ENCODE assay signal across 9 mouse cellular contexts in the genomic region with DNA sequence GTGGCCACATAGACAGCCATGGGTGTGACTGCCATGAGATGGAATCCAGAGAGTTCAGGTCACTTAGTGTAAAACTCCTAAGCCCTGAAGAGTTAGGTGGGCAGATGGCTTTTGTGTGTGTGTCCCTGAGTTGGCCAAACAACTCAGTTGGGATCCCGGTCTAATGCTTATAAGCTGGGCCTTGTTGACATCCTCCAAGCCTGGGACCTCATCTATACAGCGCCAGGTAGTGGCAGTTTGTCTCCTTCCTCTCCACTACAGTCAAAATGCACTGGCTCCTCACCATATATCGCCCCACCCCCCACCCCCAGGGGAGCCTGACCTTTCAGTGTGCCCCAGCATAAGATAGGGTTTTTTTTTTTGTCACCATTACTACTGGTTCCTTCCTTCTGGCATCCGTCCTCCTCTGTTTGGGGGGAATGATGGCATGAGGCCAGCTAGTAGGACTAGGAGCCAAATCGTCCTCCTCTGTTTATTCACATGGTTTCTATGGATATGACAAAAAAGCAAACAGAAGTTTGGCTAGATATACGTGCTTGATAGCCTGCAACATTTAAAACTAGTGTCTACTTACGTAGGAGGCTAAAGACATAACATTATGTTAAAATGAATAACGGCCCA. TPM values are rescaled to one million over a fixed set of nuclear protein-coding genes. Genes with fewer than 3 reads are reported as not detected.
A peak's percentile ranks its signal among the peaks of the same experiment; 100 is the strongest.
DNase-seq lines count a peak whose midpoint lies in the region; ATAC-seq and TF ChIP-seq lines count a peak whose summit lies in the region.
"Had no signal": no experiment of that assay in that cellular context is flagged by ENCODE, and none has a peak within 500 bp of the region (broad histone marks: within the 10 kb centered on the region; RNA-seq: fewer than 3 reads in every experiment).

No protein-coding gene starts in this region.

- H3K4me3 ChIP-seq in heart, embryonic 12.5 days, result no peak overlapping the region
- no peak overlapping the region for H3K4me3 ChIP-seq in neural tube, embryonic 14.5 days (ENCODE audit: low read depth, low read length)
- H3K4me3 ChIP-seq in stomach, postnatal 0 days (ENCODE audit: low read depth, low read length), result no peak overlapping the region

- no peak for ATAC-seq in heart, embryonic 12.5 days (ENCODE audit: insufficient number of reproducible peaks, low FRiP score)
- ATAC-seq in neural tube, embryonic 14.5 days (ENCODE audit: low read depth), result no peak
- ATAC-seq in stomach, postnatal 0 days (ENCODE audit: low FRiP score, low TSS enrichment), result no peak

- peak; percentile 57 to 61 for DNase-seq in heart, adult 18-20 months
- no peak for DNase-seq in neural tube, embryonic 10.5 days (ENCODE audit: extremely low spot score, low spot score)
- peak; percentile 63 for DNase-seq in left cerebral cortex, postnatal 4 days
- peak; percentile 30 for DNase-seq in stomach, postnatal 0 days (ENCODE audit: low spot score)
- DNase-seq in gastrocnemius, adult 18-20 months (ENCODE audit: low spot score), result no peak
- DNase-seq in spleen, postnatal 10 days (ENCODE audit: low spot score in 2 of 2), result no peak

- no peaks in the 10 kb centered on the region for H3K36me3 ChIP-seq in heart, embryonic 12.5 days
- no peaks in the 10 kb centered on the region for H3K36me3 ChIP-seq in neural tube, embryonic 14.5 days (ENCODE audit: control insufficient read depth, insufficient read depth, low read length)
- no peaks in the 10 kb centered on the region for H3K36me3 ChIP-seq in stomach, postnatal 0 days (ENCODE audit: control insufficient read depth, insufficient read depth, low read length)

- 52% methylated on average over 8 of the region's 8 CpGs for WGBS in heart, embryonic 12.5 days
- 64% methylated on average over 8 of the region's 8 CpGs for WGBS in neural tube, embryonic 14.5 days
- WGBS in stomach, postnatal 0 days, result 23% methylated on average over 8 of the region's 8 CpGs

- TF ChIP-seq EP300 in stomach, postnatal 0 days (optimal IDR thresholded peaks at IDR 0.05), result no peak

- no peaks in the 10 kb centered on the region for H3K27me3 ChIP-seq in heart, embryonic 12.5 days (replicated peaks)
- H3K27me3 ChIP-seq in neural tube, embryonic 14.5 days (ENCODE audit: control insufficient read depth, insufficient read depth, low read length), result no peaks in the 10 kb centered on the region
- no peaks in the 10 kb centered on the region for H3K27me3 ChIP-seq in stomach, postnatal 0 days (ENCODE audit: control insufficient read depth, insufficient read depth, low read length)

- H3K4me1 ChIP-seq in heart, embryonic 12.5 days (replicated peaks), result peaks cover 48% of the 10 kb centered on the region
- H3K4me1 ChIP-seq in neural tube, embryonic 14.5 days (ENCODE audit: control insufficient read depth, insufficient read depth, low read length), result peaks cover 11% of the 10 kb centered on the region; the same call in 1 of the 2 replicates
- H3K4me1 ChIP-seq in stomach, postnatal 0 days (replicated peaks; ENCODE audit: control insufficient read depth, insufficient read depth), result peaks cover 24% of the 10 kb centered on the region

- H3K27ac ChIP-seq in heart, embryonic 12.5 days (ENCODE audit: poor library complexity, severe bottlenecking), result no peak overlapping the region
- H3K27ac ChIP-seq in neural tube, embryonic 14.5 days (ENCODE audit: low read depth, low read length), result 0 out of 2 replicates have a peak overlapping the region, but pooled peaks have one; percentile 28
- peak overlapping the region; percentile 86 for H3K27ac ChIP-seq in stomach, postnatal 0 days (replicated peaks)

- H3K4me2 ChIP-seq in heart, embryonic 12.5 days, result no peak overlapping the region
- H3K4me2 ChIP-seq in neural tube, embryonic 14.5 days (ENCODE audit: low read depth, low read length), result no peak overlapping the region
- no peak overlapping the region for H3K4me2 ChIP-seq in stomach, postnatal 0 days (replicated peaks; ENCODE audit: low read depth)

- TF ChIP-seq CTCF in stomach, postnatal 0 days (IDR thresholded peaks at IDR 0.05; ENCODE audit: low read depth), result no peak

- H3K9me3 ChIP-seq in heart, embryonic 12.5 days (replicated peaks), result no peaks in the 10 kb centered on the region
- H3K9me3 ChIP-seq in neural tube, embryonic 14.5 days (ENCODE audit: control insufficient read depth, low read length), result no peaks in the 10 kb centered on the region
- no peaks in the 10 kb centered on the region for H3K9me3 ChIP-seq in stomach, postnatal 0 days (ENCODE audit: control insufficient read depth, low read length)

- no peak overlapping the region for H3K9ac ChIP-seq in heart, embryonic 12.5 days
- H3K9ac ChIP-seq in neural tube, embryonic 14.5 days (replicated peaks; ENCODE audit: low read depth, low read length), result no peak overlapping the region
- H3K9ac ChIP-seq in stomach, postnatal 0 days (ENCODE audit: low read length), result no peak overlapping the region

- intact Hi-C loops in left cerebral cortex, postnatal 4 days (cut with DNase I), result no loop called here

RNA-seq across cellular contexts. Expression of gene Scgb1a1, which starts 18.0 kb away (rescaled TPM):
- total RNA-seq in heart, adult 18-20 months (2021), result 10 to 100 TPM in 1 of 2 experiments, not detected in 1; 80.4 TPM
- polyA plus RNA-seq in heart, embryonic 12.5 days (2016; fragmentation: Nextera tagmentation; extraction: Ambion mirVana), result not detected in 2 replicates
- not detected in 2 replicates for polyA plus RNA-seq in neural tube, embryonic 14.5 days (2014; fragmentation: Nextera tagmentation; extraction: Ambion mirVana)
- under 1 TPM in 1 of 2 experiments, not detected in 1; 0.94 TPM for total RNA-seq in left cerebral cortex, postnatal 4 days (2021)
- polyA plus RNA-seq in stomach, postnatal 0 days (2015; fragmentation: Nextera tagmentation; extraction: Ambion mirVana), result 10.8 and 12.6 TPM in 2 replicates
- total RNA-seq in gastrocnemius, adult 18-20 months (2021), result not detected
- total RNA-seq: liver, adult 2 months had no signal

Comparison
In these comparisons a context has a peak if more than half of its experiments do, and no peak if none do; other contexts are left out.
1. DNase-seq: peak in heart, adult 18-20 months (2 of 2), left cerebral cortex, postnatal 4 days (single experiment) and stomach, postnatal 0 days (single experiment); none in neural tube, embryonic 10.5 days (single experiment), gastrocnemius, adult 18-20 months (single experiment) and spleen, postnatal 10 days (0 of 2).